Mouse (Mus musculus): Measurements from ENCODE around the gene Snd1. TPM values are rescaled to one million over a fixed set of nuclear protein-coding genes. Genes with fewer than 3 reads are reported as not detected.

The Snd1 gene
- polyA plus RNA-seq, 2 experiments = 104 to 120 TPM

DNA sequence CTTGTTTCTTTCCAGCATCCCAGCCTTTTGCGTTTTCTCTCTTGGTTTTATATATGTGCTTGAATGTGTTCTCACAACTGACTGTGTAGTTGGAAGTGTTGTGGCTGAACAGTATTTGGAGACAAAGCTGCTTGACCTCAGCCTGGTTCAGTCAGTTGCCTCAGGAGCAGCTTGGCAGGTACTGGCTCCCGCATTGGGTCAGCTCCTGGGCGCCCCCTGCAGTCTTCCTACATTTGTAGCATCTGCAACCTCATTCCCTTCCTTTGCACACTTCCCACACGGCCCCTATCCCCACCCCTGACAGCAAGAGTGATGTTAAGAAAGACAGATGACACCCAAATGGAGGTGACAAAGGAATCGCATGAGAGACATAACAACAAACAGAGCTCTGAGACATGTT lies 14.4 kb upstream of the Snd1 start:
- no peak for ATAC-seq (ENCODE audit: low FRiP score, low read depth)
- 4% methylated on average over 5 of the region's 5 CpGs for WGBS

DNA sequence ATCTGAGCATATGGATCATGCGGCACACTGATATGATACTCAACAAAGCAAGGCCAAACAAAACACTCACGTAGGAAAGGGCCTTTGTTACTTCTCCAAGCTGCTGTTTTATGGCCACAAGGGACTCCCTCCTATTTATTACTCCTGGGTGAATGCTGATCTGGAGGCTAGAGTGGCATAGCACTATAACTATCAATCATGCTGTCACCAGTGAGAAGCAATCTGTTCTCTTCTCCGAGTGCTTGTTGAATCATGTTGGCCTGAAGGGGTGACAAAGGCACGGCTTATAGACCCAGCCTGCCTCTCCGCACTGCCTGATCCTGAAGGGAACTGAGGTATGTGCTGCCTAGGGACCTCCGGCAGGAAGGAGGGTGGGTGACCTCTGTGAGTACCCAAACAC lies 10.3 kb upstream of the Snd1 start:
- Histone ChIP-seq H3K4me3 (replicated peaks; ENCODE audit: low read length) (no peak overlapping the region), H3K4me2 (replicated peaks; ENCODE audit: low read depth, low read length, severe bottlenecking) (no peak overlapping the region), H3K9ac (ENCODE audit: low read depth, low read length, severe bottlenecking) (no peak overlapping the region), H3K4me1 (ENCODE audit: control insufficient read depth, insufficient read depth, low read length) (no peaks in the 10 kb centered on the region), H3K36me3 (ENCODE audit: control insufficient read depth, insufficient read depth, low read length) (no peaks in the 10 kb centered on the region), H3K27me3 (ENCODE audit: control insufficient read depth, insufficient read depth, low read length) (no peaks in the 10 kb centered on the region), H3K9me3 (ENCODE audit: control insufficient read depth, low read length) (no peaks in the 10 kb centered on the region), H3K27ac (replicated peaks; ENCODE audit: low read depth, low read length) (no peak overlapping the region)
- no peak for DNase-seq (ENCODE audit: low spot score)
- no peak for TF ChIP-seq POLR2A (IDR thresholded peaks at IDR 0.05; ENCODE audit: borderline replicate concordance, extremely low read depth, insufficient read depth, insufficient read length)
- no peak for ATAC-seq (ENCODE audit: low FRiP score, low read depth)
- WGBS = 16% methylated on average over 6 of the region's 6 CpGs

More for the DNA sequence above, 14.4 kb upstream of the Snd1 start:
- DNase-seq (ENCODE audit: low spot score) = peak; percentile 28
- Histone ChIP-seq H3K27me3 (ENCODE audit: control insufficient read depth, insufficient read depth, low read length) (no peaks in the 10 kb centered on the region), H3K9ac (ENCODE audit: low read depth, low read length, severe bottlenecking) (no peak overlapping the region), H3K4me2 (replicated peaks; ENCODE audit: low read depth, low read length, severe bottlenecking) (no peak overlapping the region), H3K36me3 (ENCODE audit: control insufficient read depth, insufficient read depth, low read length) (no peaks in the 10 kb centered on the region), H3K9me3 (ENCODE audit: control insufficient read depth, low read length) (no peaks in the 10 kb centered on the region), H3K27ac (replicated peaks; ENCODE audit: low read depth, low read length) (no peak overlapping the region), H3K4me3 (replicated peaks; ENCODE audit: low read length) (no peak overlapping the region), H3K4me1 (ENCODE audit: control insufficient read depth, insufficient read depth, low read length) (no peaks in the 10 kb centered on the region)
- no peak for TF ChIP-seq POLR2A (IDR thresholded peaks at IDR 0.05; ENCODE audit: borderline replicate concordance, extremely low read depth, insufficient read depth, insufficient read length)

DNA sequence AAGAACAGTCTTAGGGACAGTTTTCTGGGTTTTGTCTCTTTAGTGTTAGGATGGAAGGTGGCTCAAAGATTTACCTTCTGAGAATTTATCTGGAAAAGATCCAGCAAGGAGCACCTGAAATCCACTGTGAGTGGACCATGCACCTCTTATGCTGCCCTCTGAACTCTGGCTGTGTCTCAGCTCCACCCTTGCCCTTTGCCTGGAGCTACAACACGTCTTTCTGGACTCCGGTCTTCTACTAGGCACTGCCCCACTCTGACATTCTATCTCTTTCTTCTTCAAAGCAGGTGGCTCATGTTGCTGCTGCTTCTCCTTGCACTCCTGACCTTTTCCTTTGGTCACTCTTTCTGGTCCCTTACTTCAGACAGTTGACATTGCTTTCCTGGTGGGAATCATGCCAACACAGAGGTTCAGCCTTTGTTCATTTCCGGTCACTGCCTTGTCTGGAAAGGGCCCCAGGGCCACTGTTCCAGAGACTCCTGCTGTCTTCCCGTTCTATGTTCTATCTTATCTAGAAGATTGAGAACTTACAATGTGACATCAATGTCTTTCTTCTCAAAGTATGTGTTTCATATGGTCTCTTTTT lies 4.8 kb upstream of the Snd1 start:
- H3K4me3 ChIP-seq (replicated peaks; ENCODE audit: low read length) = no peak overlapping the region
- no peak overlapping the region for H3K9ac ChIP-seq (ENCODE audit: low read depth, low read length, severe bottlenecking)
- no peak for DNase-seq (ENCODE audit: low spot score)
- no peaks in the 10 kb centered on the region for H3K36me3 ChIP-seq (ENCODE audit: control insufficient read depth, insufficient read depth, low read length)
- ATAC-seq (ENCODE audit: low FRiP score, low read depth) = no peak
- H3K27ac ChIP-seq (replicated peaks; ENCODE audit: low read depth, low read length) = no peak overlapping the region
- H3K4me2 ChIP-seq (replicated peaks; ENCODE audit: low read depth, low read length, severe bottlenecking) = no peak overlapping the region
- H3K27me3 ChIP-seq (ENCODE audit: control insufficient read depth, insufficient read depth, low read length) = no peaks in the 10 kb centered on the region
- no peaks in the 10 kb centered on the region for H3K4me1 ChIP-seq (ENCODE audit: control insufficient read depth, insufficient read depth, low read length)
- no peaks in the 10 kb centered on the region for H3K9me3 ChIP-seq (ENCODE audit: control insufficient read depth, low read length)
- WGBS = 67% methylated on average over 4 of the region's 4 CpGs
- TF ChIP-seq POLR2A (IDR thresholded peaks at IDR 0.05; ENCODE audit: borderline replicate concordance, extremely low read depth, insufficient read depth, insufficient read length) = no peak

DNA sequence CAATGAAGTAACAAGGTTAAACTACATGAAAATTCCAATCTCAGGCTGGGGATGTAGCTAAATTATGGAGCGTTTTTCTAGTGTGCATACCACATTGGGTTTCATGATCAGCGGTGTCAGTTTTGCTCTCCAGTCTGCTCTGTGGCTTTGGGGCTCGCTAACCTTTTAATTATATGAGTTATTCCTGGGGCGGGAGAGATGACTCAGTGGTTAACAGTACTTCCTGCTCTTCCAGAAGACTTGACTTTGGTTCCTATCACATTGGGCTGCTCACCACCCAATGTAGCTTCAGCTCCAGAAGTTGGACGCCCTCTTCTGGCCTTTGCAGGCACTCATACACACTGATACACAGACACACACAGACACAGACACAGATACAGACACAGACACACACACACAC lies 4.3 kb upstream of the Snd1 start:
- no peak for TF ChIP-seq POLR2A (IDR thresholded peaks at IDR 0.05; ENCODE audit: borderline replicate concordance, extremely low read depth, insufficient read depth, insufficient read length)
- Histone ChIP-seq H3K27me3 (ENCODE audit: control insufficient read depth, insufficient read depth, low read length) (no peaks in the 10 kb centered on the region), H3K9me3 (ENCODE audit: control insufficient read depth, low read length) (no peaks in the 10 kb centered on the region), H3K4me1 (ENCODE audit: control insufficient read depth, insufficient read depth, low read length) (no peaks in the 10 kb centered on the region), H3K36me3 (ENCODE audit: control insufficient read depth, insufficient read depth, low read length) (no peaks in the 10 kb centered on the region), H3K27ac (replicated peaks; ENCODE audit: low read depth, low read length) (no peak overlapping the region), H3K4me2 (replicated peaks; ENCODE audit: low read depth, low read length, severe bottlenecking) (no peak overlapping the region), H3K4me3 (replicated peaks; ENCODE audit: low read length) (no peak overlapping the region), H3K9ac (ENCODE audit: low read depth, low read length, severe bottlenecking) (no peak overlapping the region)
- ATAC-seq (ENCODE audit: low FRiP score, low read depth) (no peak), DNase-seq (ENCODE audit: low spot score) (no peak)
- 75% methylated on average over 5 of the region's 5 CpGs for WGBS

DNA sequence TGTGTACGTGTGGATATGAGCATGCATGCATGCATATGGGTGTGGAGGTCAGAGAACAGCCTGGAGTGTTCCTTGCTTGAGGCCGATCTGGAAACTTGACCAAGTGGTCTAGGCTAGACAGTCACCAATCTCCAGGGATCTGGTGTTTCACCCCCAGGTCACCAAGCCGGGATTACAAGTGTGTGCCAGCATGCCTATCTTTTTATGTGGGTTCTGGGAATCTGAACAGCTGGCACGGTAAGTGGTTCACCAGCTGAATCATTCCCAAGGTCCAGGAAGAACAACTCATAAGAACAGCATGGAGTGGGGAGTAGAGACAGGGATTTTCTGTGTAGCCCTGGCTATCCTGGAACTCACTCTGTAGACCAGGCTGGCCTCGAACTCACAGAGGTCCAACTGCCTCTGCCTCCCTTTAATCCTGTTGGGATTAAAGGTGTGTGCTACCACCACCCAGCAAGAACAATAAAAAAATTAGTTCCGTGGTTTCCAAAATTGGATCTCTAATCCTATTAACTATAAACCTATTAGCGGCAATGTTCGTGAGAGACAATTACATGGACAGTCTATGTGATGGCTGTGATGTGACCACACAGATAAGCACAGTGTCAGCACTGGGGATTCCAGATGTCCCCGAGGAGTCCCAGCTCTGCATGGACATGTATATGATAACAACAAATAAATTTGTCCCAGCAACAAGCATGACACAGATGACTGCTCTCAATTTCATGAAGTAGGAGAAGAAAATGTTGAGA lies 3.5 kb upstream of the Snd1 start:
- no peak for DNase-seq (ENCODE audit: low spot score)
- Histone ChIP-seq H3K27ac (replicated peaks; ENCODE audit: low read depth, low read length) (no peak overlapping the region), H3K9ac (ENCODE audit: low read depth, low read length, severe bottlenecking) (no peak overlapping the region), H3K27me3 (ENCODE audit: control insufficient read depth, insufficient read depth, low read length) (no peaks in the 10 kb centered on the region), H3K36me3 (ENCODE audit: control insufficient read depth, insufficient read depth, low read length) (no peaks in the 10 kb centered on the region), H3K4me2 (replicated peaks; ENCODE audit: low read depth, low read length, severe bottlenecking) (no peak overlapping the region), H3K4me1 (ENCODE audit: control insufficient read depth, insufficient read depth, low read length) (no peaks in the 10 kb centered on the region), H3K4me3 (replicated peaks; ENCODE audit: low read length) (no peak overlapping the region), H3K9me3 (ENCODE audit: control insufficient read depth, low read length) (no peaks in the 10 kb centered on the region)
- WGBS = 88% methylated on average over 9 of the region's 9 CpGs
- no peak for ATAC-seq (ENCODE audit: low FRiP score, low read depth)
- TF ChIP-seq POLR2A (IDR thresholded peaks at IDR 0.05; ENCODE audit: borderline replicate concordance, extremely low read depth, insufficient read depth, insufficient read length) = no peak
